Mouse (Mus musculus): ENCODE results near the gene ccdc198. TPM values are rescaled to one million over a fixed set of nuclear protein-coding genes. Genes with fewer than 3 reads are reported as not detected.
"Not testable (repeated sequence)": the region's sequence is repeated elsewhere in the genome, so short reads cannot be mapped to it uniquely, and the experiment has no call there.

Gene ccdc198
- polyA plus RNA-seq, 1 experiment: 33.8 TPM

- TF ChIP-seq POLR2A (IDR thresholded peaks at IDR 0.05; ENCODE audit: control insufficient read depth, low read depth, low read length) (no peak), CTCF (IDR thresholded peaks at IDR 0.05; ENCODE audit: control insufficient read depth, insufficient read depth, insufficient replicate concordance, low read depth, low read length) (no peak)
- Histone ChIP-seq H3K4me3 (ENCODE audit: control insufficient read depth, low read depth, low read length) (no peak overlapping the region), H3K4me1 (ENCODE audit: control insufficient read depth, insufficient read depth, low read length) (no peaks in the 10 kb centered on the region), H3K36me3 (ENCODE audit: control insufficient read depth, insufficient read depth, low read length) (no peaks in the 10 kb centered on the region), H3K27ac (ENCODE audit: control insufficient read depth, insufficient read depth, low read depth, low read length) (no peak overlapping the region), H3K27me3 (ENCODE audit: control insufficient read depth, insufficient read depth, low read length) (no peaks in the 10 kb centered on the region)
Measured at GRCm38 (mm10) chr14:49226471-49226870, 18.8 kb downstream of the ccdc198 start.

- no peaks in the 10 kb centered on the region for H3K36me3 ChIP-seq (ENCODE audit: control insufficient read depth, insufficient read depth, low read length)
- no peaks in the 10 kb centered on the region for H3K4me1 ChIP-seq (ENCODE audit: control insufficient read depth, insufficient read depth, low read length)
- H3K4me3 ChIP-seq (ENCODE audit: control insufficient read depth, low read depth, low read length): no peak overlapping the region
- H3K27ac ChIP-seq (ENCODE audit: control insufficient read depth, insufficient read depth, low read depth, low read length): no peak overlapping the region
- TF ChIP-seq POLR2A (IDR thresholded peaks at IDR 0.05; ENCODE audit: control insufficient read depth, low read depth, low read length) (no peak), CTCF (IDR thresholded peaks at IDR 0.05; ENCODE audit: control insufficient read depth, insufficient read depth, insufficient replicate concordance, low read depth, low read length) (no peak)
- no peaks in the 10 kb centered on the region for H3K27me3 ChIP-seq (ENCODE audit: control insufficient read depth, insufficient read depth, low read length)
Measured at GRCm38 (mm10) chr14:49221771-49222170, 23.5 kb downstream of the ccdc198 start.

GRCm38 (mm10) chr14:49219466-49220022, 25.7 kb downstream of the ccdc198 start:
- H3K4me1 ChIP-seq (ENCODE audit: control insufficient read depth, insufficient read depth, low read length); H3K4me3 ChIP-seq (ENCODE audit: control insufficient read depth, low read depth, low read length); H3K36me3 ChIP-seq (ENCODE audit: control insufficient read depth, insufficient read depth, low read length); H3K27ac ChIP-seq (ENCODE audit: control insufficient read depth, insufficient read depth, low read depth, low read length); H3K27me3 ChIP-seq (ENCODE audit: control insufficient read depth, insufficient read depth, low read length): not testable (repeated sequence)

- TF ChIP-seq POLR2A (IDR thresholded peaks at IDR 0.05; ENCODE audit: control insufficient read depth, low read depth, low read length): no peak
- TF ChIP-seq CTCF (IDR thresholded peaks at IDR 0.05; ENCODE audit: control insufficient read depth, insufficient read depth, insufficient replicate concordance, low read depth, low read length): no peak
- H3K4me3 ChIP-seq (ENCODE audit: control insufficient read depth, low read depth, low read length): no peak overlapping the region
- no peaks in the 10 kb centered on the region for H3K36me3 ChIP-seq (ENCODE audit: control insufficient read depth, insufficient read depth, low read length)
- H3K4me1 ChIP-seq (ENCODE audit: control insufficient read depth, insufficient read depth, low read length): no peaks in the 10 kb centered on the region
- H3K27ac ChIP-seq (ENCODE audit: control insufficient read depth, insufficient read depth, low read depth, low read length): no peak overlapping the region
- H3K27me3 ChIP-seq (ENCODE audit: control insufficient read depth, insufficient read depth, low read length): no peaks in the 10 kb centered on the region
Measured at GRCm38 (mm10) chr14:49218677-49219076, 26.6 kb downstream of the ccdc198 start.

GRCm38 (mm10) chr14:49210215-49210614, 35.1 kb downstream of the ccdc198 start:
- H3K27me3 ChIP-seq (ENCODE audit: control insufficient read depth, insufficient read depth, low read length); H3K4me1 ChIP-seq (ENCODE audit: control insufficient read depth, insufficient read depth, low read length); H3K36me3 ChIP-seq (ENCODE audit: control insufficient read depth, insufficient read depth, low read length); H3K27ac ChIP-seq (ENCODE audit: control insufficient read depth, insufficient read depth, low read depth, low read length); H3K4me3 ChIP-seq (ENCODE audit: control insufficient read depth, low read depth, low read length): not testable (repeated sequence)

GRCm38 (mm10) chr14:49201073-49201778, 44.0 kb downstream of the ccdc198 start:
- Histone ChIP-seq H3K4me3 (ENCODE audit: control insufficient read depth, low read depth, low read length) (no peak overlapping the region), H3K4me1 (ENCODE audit: control insufficient read depth, insufficient read depth, low read length) (no peaks in the 10 kb centered on the region), H3K27ac (ENCODE audit: control insufficient read depth, insufficient read depth, low read depth, low read length) (no peak overlapping the region), H3K27me3 (ENCODE audit: control insufficient read depth, insufficient read depth, low read length) (no peaks in the 10 kb centered on the region), H3K36me3 (ENCODE audit: control insufficient read depth, insufficient read depth, low read length) (no peaks in the 10 kb centered on the region)
- TF ChIP-seq POLR2A (IDR thresholded peaks at IDR 0.05; ENCODE audit: control insufficient read depth, low read depth, low read length): no peak
- no peak for TF ChIP-seq CTCF (IDR thresholded peaks at IDR 0.05; ENCODE audit: control insufficient read depth, insufficient read depth, insufficient replicate concordance, low read depth, low read length)

GRCm38 (mm10) chr14:49197031-49197527, 48.2 kb downstream of the ccdc198 start:
- H3K36me3 ChIP-seq (ENCODE audit: control insufficient read depth, insufficient read depth, low read length): no peaks in the 10 kb centered on the region
- no peaks in the 10 kb centered on the region for H3K27me3 ChIP-seq (ENCODE audit: control insufficient read depth, insufficient read depth, low read length)

More at GRCm38 (mm10) chr14:49197031-49197527, 48.2 kb downstream of the ccdc198 start:
- TF ChIP-seq CTCF (IDR thresholded peaks at IDR 0.05; ENCODE audit: control insufficient read depth, insufficient read depth, insufficient replicate concordance, low read depth, low read length): no peak
- TF ChIP-seq POLR2A (IDR thresholded peaks at IDR 0.05; ENCODE audit: control insufficient read depth, low read depth, low read length): no peak
- no peak overlapping the region for H3K4me3 ChIP-seq (ENCODE audit: control insufficient read depth, low read depth, low read length)
- no peaks in the 10 kb centered on the region for H3K4me1 ChIP-seq (ENCODE audit: control insufficient read depth, insufficient read depth, low read length)
- no peak overlapping the region for H3K27ac ChIP-seq (ENCODE audit: control insufficient read depth, insufficient read depth, low read depth, low read length)

All from testis, adult 2 months (tissue).